Mouse (Mus musculus): Measurements from ENCODE around the gene Fam169b.

Fam169b gene

DNA sequence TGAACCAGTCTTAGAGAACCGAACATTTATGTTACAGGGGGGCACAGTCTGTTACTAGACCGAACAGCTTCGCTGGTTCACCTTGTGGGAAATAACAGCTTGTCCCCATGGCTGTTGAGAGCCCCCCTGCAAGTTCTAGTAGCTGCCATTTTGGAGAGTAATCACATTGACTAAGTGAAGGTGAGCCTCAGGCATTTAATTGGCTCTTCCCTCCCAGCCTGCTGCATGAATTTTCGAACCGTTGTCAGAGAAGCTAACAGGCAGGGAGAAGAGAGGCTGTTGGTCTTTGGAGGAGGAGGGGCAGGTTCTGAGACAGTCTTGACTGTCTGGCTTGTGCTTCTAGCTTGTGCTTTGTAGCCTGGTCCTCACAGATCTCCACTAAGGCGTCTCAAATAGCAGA is 45.3 kb downstream of the Fam169b start:
- no peak for DNase-seq (ENCODE audit: low spot score)

DNA sequence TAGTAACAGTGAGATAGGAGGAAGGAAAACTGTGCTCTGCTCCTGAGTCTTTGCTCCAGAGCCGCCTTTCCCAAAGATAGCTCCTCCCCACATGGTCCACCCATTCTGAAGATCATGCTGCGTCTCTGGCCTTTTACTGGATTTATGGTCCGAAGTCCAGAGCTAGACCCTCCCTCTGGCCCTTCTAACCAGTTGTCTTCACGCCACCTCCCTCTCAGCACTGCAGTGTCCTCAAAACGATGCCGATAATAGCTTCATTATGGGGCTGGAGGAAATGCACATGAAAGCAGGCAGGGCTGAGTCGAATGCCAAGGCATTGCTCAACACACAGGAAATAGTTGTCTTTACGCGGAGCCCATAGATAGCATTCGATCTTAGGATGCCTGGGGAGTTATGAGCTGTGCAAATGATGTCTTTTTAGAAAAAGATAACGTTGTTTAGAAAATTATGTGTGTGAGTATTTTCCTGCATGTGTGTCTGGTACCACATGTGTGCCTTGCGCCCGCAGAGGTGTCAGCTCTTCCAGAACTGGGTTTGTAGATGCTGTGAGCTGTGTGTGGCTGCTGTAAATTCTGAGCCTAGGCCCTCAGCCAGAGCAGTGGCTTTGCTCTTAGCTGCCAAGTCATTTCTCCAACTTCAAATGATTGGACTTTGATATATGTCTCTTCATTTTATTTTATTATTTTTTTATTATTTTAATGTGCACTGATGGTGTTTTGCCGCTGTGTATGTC is 46.6 kb downstream of the Fam169b start:
- DNase-seq (ENCODE audit: low spot score) = no peak

DNA sequence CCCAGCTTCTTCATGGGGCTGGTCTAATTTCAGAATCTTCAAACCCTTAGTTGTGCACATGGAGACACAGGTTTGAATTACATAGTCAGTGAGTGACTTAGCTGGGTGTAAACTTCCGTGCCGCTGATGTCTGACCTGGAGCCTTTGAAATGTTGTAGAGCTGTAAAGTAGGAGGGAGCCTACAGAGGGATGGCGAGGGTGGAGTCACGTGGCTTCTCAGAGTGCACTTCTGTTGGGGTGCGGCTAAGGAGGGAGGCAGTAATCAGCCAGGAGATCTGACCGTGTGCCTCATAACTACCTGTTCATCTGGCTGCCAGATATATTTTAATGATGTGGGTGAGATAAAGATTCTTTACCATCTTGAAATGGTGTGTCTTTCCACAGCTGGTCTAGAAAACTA is 49.4 kb downstream of the Fam169b start:
- no peak for DNase-seq (ENCODE audit: low spot score)

- no peak for DNase-seq (ENCODE audit: low spot score)
Measured at GRCm38 (mm10) chr7:68326190-68326722, 52.6 kb downstream of the Fam169b start.

DNA sequence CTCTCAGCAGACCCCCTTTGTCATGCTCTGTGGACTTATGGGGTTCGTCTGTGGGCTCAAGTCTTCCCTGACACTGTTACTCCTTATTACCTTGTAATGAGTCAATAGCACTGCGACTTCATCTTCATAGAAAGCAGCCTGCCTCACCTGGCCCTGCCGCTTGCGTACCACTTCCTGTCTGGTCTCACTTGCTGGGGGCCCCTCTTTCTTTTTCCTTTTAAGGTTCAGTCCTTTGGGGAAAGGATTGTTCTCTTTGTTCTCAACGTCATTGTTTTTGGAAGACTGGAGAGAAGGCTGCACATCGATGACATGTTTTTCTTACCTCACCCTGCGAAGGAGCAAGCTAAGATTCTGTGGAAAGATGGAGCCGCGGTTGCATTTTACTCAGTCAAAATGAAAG is 55.4 kb downstream of the Fam169b start:
- no peak for DNase-seq (ENCODE audit: low spot score)

DNA sequence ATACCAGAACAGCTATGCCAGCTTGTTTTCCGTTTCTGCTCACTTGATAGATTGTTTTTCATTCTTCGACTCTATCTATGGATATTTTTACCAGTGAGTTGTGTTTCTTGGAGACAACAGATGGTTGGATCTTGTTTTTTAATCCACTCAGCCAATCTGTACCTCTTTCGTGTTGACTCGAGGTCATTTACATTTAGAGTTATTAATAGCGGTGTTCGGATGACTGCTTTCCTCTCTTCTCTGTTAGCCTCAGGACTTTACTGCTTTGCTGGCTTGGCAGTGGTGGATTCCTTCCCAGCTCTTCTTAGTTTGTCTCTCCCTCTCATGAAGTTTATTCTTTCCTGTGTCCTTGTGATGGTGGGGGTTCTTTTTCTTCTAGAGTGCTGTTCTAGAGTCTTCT is 59.2 kb downstream of the Fam169b start:
- DNase-seq (ENCODE audit: low spot score) = no peak

- no peak for DNase-seq (ENCODE audit: low spot score)
Measured at GRCm38 (mm10) chr7:68337080-68337781, 63.6 kb downstream of the Fam169b start.

DNA sequence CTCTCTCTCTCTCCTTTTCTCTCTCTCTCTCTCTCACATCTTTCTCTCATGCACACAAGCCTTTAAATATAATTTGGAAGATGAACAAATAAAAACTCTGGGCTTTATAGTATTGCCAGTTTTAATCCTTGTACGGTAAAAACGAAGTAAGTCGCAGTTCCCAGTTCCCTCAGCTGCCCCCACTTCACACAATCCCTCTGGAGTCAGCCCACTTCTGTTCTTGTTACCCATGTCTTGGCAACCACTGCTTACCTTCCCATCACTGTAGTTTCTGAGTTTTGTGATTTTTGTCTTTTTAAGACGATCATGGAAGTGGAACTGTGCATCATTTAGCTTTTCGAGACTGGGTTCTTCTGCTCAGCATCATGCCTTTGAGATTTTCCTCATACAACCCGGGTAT is 65.0 kb downstream of the Fam169b start:
- no peak for DNase-seq (ENCODE audit: low spot score)

- DNase-seq (ENCODE audit: low spot score) = no peak
Measured at GRCm38 (mm10) chr7:68344561-68344960, 70.9 kb downstream of the Fam169b start.

DNA sequence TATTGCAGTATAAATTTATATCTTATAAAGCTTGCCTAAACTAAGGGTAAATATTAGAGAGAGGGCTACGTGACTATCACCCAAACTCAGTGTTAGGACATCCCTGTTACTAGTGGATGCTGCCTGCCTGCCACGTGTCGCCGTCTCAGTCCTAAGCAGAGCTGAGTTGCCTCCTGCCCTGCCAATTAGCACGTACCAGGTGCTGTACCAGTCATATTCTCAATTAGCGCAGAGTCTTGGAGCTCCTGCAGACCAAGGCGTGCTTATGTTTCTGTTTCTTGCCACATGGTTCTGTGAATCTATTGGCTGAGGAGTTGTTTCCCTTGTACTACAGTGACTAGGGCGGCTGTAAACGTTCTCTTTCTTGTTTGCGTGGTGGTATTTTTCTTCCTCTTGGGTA is 72.3 kb downstream of the Fam169b start:
- no peak for DNase-seq (ENCODE audit: low spot score)

DNA sequence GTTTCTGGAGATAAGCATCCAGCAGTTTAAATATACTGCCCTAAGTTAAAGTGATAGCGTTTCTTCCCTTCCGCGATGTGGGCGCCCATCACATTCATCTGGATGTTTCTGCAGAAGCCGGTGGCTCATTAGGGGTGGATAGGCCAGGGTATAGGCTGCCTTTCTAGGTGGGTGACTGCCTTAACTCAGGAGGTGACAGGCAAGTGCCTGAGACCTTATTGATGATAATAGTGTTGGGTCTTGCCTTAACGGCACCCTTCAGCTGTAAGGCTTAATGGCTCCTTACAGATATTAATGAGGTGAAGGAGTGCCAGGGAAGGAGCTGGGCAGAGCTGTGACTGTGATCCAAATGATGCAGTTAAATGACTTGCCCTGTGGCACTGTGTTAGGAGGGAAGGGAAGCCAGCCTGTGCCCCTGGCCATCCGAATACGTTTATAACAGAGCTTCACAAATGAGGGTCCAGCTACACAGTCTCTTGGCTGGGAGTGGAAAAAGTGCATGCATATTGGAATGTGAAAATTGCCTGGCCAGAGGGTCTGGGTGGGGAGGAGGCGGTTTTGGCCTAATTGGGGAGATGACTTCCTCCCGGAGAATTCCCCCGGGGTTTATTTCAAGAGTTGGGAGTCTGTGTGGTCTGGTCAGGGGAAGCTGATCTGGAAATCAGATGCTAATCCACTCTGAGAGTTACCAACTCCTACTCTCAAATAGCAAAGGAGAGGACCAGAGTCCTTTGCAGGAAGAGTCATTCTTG is 81.9 kb downstream of the Fam169b start:
- DNase-seq (ENCODE audit: low spot score) = no peak

- no peak for DNase-seq (ENCODE audit: low spot score)
Measured at GRCm38 (mm10) chr7:68357407-68357806, 83.8 kb downstream of the Fam169b start.

DNA sequence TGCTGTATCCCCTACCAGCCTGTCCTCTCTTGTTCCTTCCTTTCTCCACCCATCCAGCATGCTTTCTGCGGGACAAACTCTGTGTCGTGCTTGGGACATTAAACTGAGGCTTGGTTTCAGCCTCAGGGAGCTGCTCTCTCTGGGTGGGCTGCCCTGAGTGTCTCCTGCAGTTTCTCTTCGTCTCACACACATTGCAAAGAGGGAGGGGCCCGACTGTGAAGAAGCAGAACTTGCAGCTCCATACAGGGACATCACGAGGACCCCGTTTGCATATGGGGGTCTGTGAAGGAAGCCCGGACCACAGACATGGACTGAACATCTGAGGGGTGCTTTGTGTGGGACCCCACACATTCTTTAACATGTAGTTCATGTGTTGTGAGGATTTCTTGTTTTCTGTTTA is 89.0 kb downstream of the Fam169b start:
- DNase-seq (ENCODE audit: low spot score) = no peak

- no peak for DNase-seq (ENCODE audit: low spot score)
Measured at GRCm38 (mm10) chr7:68365711-68366110, 92.1 kb downstream of the Fam169b start.

GRCm38 (mm10) chr7:68368948-68369347 is 95.3 kb downstream of the Fam169b start:
- DNase-seq (ENCODE audit: low spot score) = no peak

DNA sequence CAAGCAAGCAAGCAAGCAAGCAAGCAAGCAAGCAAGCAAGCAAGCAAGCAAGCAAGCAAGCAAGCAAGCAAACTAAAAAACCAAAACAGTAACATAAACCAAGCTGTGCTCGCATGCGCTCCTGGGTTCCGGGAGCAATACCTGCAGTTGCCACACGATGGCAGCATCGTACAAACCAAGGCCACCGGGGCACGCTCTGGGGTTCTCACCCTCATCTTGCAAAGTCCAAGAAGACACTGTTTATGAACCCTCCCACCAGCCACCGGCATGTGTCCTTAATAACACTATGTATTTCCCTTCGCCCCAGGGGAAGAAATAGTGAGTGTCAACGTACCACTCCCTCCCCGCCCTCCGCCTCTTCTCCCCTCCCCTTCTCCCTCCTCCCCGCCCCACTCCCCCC is 96.1 kb downstream of the Fam169b start:
- peak; percentile 39 for DNase-seq (ENCODE audit: low spot score)

DNA sequence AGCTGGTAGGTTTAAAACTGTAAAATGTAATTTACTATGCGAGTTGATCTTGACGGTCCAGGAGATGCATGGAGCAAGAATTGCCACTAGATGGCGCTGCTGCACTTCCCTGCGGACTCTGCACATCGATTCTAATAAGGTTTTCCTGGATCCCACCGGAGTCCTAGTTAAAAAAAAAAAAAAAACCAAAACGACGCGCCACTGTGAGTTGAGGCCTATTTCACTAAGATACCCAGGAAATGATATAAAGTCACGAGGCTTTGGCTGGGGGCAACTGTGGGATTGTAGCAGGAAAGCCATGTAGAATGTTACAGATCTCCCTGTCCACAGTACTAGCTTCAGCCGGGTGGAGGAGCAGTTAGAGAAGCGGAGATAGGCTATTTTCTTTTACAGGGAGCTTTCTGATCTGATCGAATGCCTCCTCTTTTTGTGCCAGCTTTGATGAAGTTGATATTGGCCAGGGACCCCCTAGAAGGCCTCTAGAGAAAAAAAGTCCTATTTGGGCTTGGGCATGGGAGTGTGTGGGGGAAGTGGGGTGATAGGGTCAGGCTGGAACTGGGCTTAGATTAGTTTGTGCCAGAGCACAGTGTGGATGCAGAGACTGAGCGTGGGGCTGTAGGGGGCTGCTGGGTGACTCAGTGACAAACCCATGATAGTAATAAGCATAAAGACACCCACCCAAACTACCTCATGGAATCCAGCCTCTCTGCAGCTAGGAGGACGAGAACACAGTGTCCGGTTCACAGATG is 100.6 kb downstream of the Fam169b start:
- no peak for DNase-seq (ENCODE audit: low spot score)

DNA sequence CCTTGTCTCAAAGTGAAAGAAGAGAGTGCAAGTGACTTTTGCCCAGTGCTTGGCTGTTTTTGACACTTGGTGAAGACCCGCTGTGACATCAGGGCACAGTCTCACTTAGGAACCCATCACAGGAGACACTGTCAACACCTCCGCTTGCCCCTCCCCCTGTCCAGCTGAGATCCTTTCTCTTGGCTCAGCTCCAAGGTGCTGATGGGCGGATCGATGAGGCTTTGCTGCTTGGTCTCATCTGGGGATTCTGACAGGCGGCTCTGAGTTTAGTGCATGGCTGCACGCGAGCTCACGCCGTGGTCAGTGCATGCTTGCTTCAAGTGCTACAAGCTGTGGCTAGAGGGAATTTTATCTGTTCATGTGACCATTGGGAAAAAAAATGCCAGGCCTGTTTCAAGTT is 108.5 kb downstream of the Fam169b start:
- no peak for DNase-seq (ENCODE audit: low spot score)

DNA sequence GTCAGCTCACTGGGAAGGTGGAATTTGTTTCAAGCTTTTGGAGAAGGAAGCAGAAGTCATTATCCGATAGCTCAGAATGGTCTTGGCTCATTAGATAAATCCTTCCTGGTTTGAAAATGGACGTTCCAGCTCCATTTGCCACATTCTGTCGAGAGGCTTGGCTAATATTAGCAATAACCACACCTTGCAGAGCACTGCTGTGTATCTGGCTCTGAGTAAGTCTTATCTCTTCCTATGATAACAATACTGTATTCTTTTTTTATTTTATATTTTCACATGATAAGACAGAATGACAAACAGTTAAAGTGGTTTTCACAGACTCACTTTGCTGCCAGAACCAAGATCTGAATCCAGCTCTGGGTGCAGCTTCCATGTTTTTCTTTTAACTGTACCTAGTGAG is 113.1 kb downstream of the Fam169b start:
- DNase-seq (ENCODE audit: low spot score) = no peak

DNA sequence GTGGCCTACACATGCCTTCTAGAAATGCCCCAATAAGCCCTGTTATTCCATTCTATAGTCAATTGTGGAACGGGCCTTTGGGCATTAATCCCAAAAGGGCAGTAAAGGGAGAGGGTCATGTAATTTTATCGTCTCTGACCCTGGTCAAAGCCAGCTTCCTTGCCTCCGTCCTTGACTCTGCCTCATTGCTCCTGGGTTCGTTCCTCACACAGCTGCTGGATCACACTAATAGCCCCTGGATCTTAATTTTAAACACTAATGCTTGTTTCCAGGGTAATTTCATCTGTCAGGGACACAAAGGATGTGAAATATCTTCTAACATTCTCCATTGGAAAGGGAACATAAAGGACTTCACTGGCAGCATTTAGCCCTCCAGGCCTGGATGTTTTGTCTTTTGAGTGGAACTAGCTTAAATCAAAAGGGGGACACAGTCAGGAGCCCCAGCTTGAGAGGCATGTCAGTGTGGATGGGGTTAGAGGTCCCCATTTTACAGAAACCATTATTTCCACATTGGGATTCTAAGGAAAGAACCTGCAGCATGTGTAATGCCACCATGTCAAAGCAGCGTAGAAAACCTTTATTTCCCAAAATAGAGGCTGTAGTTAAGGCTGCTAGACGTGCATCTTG is 122.2 kb downstream of the Fam169b start:
- DNase-seq (ENCODE audit: low spot score) = no peak

DNA sequence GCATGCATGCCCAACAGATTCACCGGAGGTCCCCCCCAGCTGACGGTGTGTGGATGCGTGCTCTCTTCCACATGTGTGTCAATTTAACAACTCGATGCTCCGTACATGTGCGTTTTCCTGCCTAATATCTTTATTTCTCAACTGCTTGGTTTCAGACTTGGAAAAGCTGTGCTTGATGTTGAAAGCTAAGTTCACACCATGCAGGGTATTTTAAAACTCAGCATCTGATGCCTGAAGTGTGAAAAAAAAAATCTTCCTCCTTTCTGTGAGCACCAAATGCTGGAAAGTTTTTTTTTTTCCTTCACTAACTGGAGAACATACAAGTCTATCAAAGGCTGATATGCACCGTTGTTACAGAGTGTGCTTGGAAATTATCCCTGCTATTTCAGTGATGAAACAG is 126.9 kb downstream of the Fam169b start:
- DNase-seq (ENCODE audit: low spot score) = no peak

DNA sequence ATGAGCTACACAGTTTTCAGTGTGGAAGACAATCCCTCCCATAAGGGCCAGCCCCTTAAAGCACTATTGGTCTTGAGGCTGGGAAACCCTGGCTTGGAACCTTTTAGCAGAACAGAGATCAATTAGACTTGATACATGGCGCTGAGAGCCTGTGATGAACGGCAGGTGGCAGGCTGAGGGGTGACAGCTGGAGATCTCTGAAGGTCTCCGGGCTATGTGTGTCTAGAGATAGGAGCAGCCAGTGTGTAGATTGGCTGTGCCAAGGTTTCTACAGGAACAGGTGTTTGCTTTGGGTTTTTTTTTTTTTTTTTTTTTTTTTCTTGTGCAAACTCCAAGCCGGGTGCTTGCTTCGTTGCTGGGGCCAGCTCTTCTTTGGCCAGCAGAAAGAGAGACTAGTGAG is 135.0 kb downstream of the Fam169b start:
- DNase-seq (ENCODE audit: low spot score) = no peak

All from urinary bladder, postnatal 10 days (tissue).